Mouse (Mus musculus) hindbrain, embryonic 16.5 days (tissue): Measurements from ENCODE around the gene Dmrta2. TPM values are rescaled to one million over a fixed set of nuclear protein-coding genes. Genes with fewer than 3 reads are reported as not detected.

Experiments
- ATAC-seq: fragments of 200-750 bp; cut with Nextera tagmentation; 2 replicates; pipeline ENCODE4 v1.8.0; 2017; ENCODE audit warnings: moderate TSS enrichment, moderate library complexity
- H3K27ac ChIP-seq: fragments of 300-500 bp; sonication (generic); 2 replicates; pipeline ENCODE4 v1.5.1; 2014; ENCODE audit warnings: low read depth, mild to moderate bottlenecking, control low read depth, low read length, moderate library complexity
- H3K27me3 ChIP-seq: fragments of 300-500 bp; sonication (generic); replicated peaks from 2 replicates; pipeline ENCODE4 v1.6.1; 2014; ENCODE audit warnings: low read length; ENCODE audit not compliant: control insufficient read depth, insufficient read depth
- H3K36me3 ChIP-seq: fragments of 300-500 bp; sonication (generic); 2 replicates; pipeline ENCODE4 v1.6.1; 2014; ENCODE audit warnings: mild to moderate bottlenecking, low read length, moderate library complexity, mixed read lengths; ENCODE audit not compliant: control insufficient read depth, insufficient read depth
- H3K4me1 ChIP-seq: fragments of 300-500 bp; sonication (generic); 2 replicates; pipeline ENCODE4 v1.6.1; 2014; ENCODE audit warnings: low read depth, low read length; ENCODE audit not compliant: control insufficient read depth, insufficient read depth
- H3K4me2 ChIP-seq: fragments of 300-500 bp; sonication (generic); 2 replicates; pipeline ENCODE4 v1.6.1; 2014; ENCODE audit warnings: mild to moderate bottlenecking, low read length, control low read depth, moderate library complexity
- H3K4me3 ChIP-seq: fragments of 300-500 bp; sonication (generic); 2 replicates; pipeline ENCODE4 v1.5.1; 2014; ENCODE audit warnings: mild to moderate bottlenecking, low read length, control low read depth, moderate library complexity
- H3K9ac ChIP-seq: fragments of 300-500 bp; sonication (generic); 2 replicates; pipeline ENCODE4 v1.6.1; 2014; ENCODE audit warnings: low read depth, mild to moderate bottlenecking, control low read depth, low read length, moderate library complexity
- H3K9me3 ChIP-seq: fragments of 300-500 bp; sonication (generic); 2 replicates; pipeline ENCODE4 v1.6.1; 2014; ENCODE audit warnings: mild to moderate bottlenecking, low read length, moderate library complexity; ENCODE audit not compliant: control insufficient read depth
- WGBS: fragments of 180-500 bp; shearing (Covaris S2); extraction: QIAGEN DNeasy Blood & Tissue Kit; methylation state at CpG from one replicate; pipeline ENCODE4 v1.1.7; 2014; 5-methylcytosine and 5-hydroxymethylcytosine counted together
- polyA plus RNA-seq: library from polyadenylated mRNA; unstranded; fragments of >200 nt; fragmentation: Nextera tagmentation; extraction: Ambion mirVana; gene quantifications from 2 replicates; pipeline ENCODE4 v1.2.1, GENCODE M21; 2015

Gene Dmrta2
- polyA plus RNA-seq, 1 experiment from 2014 or later, result 0.05 TPM

GRCm38 (mm10) chr4:109978068-109978857 lies 410 bp downstream of the Dmrta2 start:
- under 1% methylated on average over 52 of the region's 56 CpGs for WGBS
- Histone ChIP-seq H3K36me3 (no peaks in the 10 kb centered on the region), H3K9me3 (peaks cover 4% of the 10 kb centered on the region; the same call in 1 of the 2 replicates), H3K27me3 (peaks cover 71% of the 10 kb centered on the region), H3K4me3 (peak overlapping the region; percentile 38), H3K4me1 (peaks cover 26% of the 10 kb centered on the region), H3K4me2 (peak overlapping the region; percentile 58), H3K27ac (no peak overlapping the region), H3K9ac (no peak overlapping the region)
- ATAC-seq, result peak; percentile 7; the same call in 1 of the 2 replicates

DNA sequence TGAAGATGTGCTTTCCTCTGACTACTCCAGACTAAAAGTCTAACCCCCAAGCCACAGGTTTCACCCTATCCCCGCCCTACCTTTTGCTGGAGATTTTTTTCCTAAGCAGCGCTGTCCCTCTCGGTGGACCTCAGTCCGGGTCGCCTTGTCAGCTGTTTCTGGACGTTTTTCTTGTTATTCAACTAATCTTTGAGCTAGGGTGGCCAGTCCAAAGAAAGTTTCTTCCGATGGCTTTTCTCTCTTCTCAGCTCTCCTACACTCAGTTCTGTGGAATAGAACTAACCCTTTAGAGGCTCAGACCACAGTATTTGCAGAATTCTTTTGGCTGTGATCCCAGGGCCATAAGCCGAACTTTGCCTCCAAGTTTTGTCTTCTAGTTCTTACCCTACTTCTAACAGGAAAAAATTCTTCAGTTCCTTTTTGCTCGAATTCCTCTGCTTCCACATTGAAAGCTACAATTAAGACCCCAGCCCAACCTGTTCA lies 1.0 kb downstream of the Dmrta2 start:
- H3K4me1 ChIP-seq, result peaks cover 26% of the 10 kb centered on the region
- ATAC-seq, result no peak
- 2% methylated on average over 9 of the region's 9 CpGs for WGBS
- peaks cover 4% of the 10 kb centered on the region; the same call in 1 of the 2 replicates for H3K9me3 ChIP-seq
- H3K4me3 ChIP-seq, result no peak overlapping the region; the same call in 1 of the 2 replicates
- H3K27ac ChIP-seq, result no peak overlapping the region
- H3K36me3 ChIP-seq, result no peaks in the 10 kb centered on the region
- H3K4me2 ChIP-seq, result no peak overlapping the region; the same call in 1 of the 2 replicates
- no peak overlapping the region for H3K9ac ChIP-seq
- peaks cover 65% of the 10 kb centered on the region for H3K27me3 ChIP-seq

DNA sequence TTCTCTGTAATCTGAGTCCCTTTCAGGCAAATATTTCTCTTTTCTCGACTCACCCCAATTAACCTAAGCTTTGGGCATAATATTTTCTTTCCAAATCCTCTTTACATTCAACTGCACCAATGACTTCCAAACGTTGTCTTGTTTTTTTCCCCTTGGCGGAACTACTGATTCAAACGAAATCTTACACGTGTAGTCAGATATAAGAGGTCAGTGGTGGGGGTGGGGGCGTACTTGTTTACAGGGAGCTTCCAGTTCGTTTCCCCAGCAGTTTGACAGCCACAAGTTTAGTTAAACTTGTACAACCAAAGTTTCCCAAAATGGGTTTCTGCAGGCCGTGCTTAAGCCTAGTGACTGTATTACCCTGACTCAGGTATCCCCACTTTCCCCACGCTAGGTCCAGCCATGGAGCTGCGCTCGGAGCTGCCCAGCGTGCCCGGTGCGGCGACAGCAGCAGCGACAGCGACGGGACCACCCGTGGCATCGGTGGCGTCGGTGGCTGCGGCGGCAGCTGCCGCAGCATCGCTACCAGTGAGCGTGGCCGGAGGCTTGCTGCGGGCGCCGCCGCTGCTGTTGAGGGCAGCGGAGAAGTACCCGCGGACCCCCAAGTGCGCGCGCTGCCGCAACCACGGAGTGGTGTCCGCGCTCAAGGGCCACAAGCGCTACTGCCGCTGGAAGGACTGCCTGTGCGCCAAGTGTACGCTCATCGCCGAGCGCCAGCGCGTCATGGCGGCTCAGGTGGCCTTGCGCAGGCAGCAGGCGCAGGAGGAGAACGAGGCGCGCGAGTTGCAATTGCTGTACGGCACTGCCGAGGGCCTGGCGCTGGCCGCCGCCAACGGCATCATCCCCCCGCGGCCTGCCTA lies 1.8 kb downstream of the Dmrta2 start:
- ATAC-seq, result no peak
- Histone ChIP-seq H3K27ac (no peak overlapping the region), H3K4me1 (peaks cover 24% of the 10 kb centered on the region), H3K27me3 (peaks cover 67% of the 10 kb centered on the region), H3K4me2 (peak overlapping the region; percentile 34), H3K9me3 (peaks cover 4% of the 10 kb centered on the region; the same call in 1 of the 2 replicates), H3K4me3 (peak overlapping the region; percentile 16), H3K9ac (no peak overlapping the region), H3K36me3 (no peaks in the 10 kb centered on the region)
- under 1% methylated on average over 59 of the region's 66 CpGs for WGBS

DNA sequence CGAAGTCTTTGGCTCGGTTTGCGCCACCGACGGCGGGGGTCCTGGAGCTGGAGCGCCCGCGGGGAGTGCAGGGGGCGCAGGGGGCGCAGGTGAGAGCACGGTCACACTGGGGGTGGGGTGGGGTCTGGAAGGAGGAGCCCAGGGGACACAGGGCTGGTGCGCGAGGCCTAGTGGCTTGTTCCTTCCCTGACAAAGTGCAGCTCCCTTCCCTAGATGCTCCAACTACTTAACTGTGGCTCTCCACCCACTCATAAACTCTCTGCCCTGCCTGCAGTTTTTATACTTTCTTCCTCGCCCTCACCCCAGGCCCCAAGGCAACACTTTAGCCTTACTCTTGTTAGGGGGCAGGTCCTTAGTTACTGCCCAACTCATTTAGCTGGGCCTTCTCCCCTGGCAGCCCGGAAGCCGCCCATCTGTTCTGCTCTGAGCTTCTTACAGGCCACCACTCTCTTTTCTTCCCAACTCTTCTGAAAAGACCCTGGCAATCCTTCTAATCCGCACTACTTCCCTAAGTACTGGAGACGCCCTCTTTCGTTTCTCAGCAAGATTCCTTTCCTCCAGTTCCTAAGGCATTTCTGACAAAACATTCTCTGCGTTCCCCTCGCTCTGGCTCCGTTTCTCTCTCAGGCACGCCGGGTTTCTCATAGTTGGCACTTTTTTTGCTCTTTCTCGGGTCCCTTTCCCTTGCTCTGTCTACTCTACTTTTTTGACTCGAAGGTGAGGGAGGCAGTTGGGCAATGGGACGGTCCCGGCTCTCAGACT lies 2.6 kb downstream of the Dmrta2 start:
- 3% methylated on average over 28 of the region's 29 CpGs for WGBS
- Histone ChIP-seq H3K4me1 (peaks cover 22% of the 10 kb centered on the region), H3K27me3 (peaks cover 66% of the 10 kb centered on the region), H3K27ac (no peak overlapping the region), H3K4me3 (peak overlapping the region; percentile 16), H3K9ac (no peak overlapping the region), H3K9me3 (peaks cover 3% of the 10 kb centered on the region; the same call in 1 of the 2 replicates), H3K4me2 (peak overlapping the region; percentile 34), H3K36me3 (no peaks in the 10 kb centered on the region)
- no peak for ATAC-seq

DNA sequence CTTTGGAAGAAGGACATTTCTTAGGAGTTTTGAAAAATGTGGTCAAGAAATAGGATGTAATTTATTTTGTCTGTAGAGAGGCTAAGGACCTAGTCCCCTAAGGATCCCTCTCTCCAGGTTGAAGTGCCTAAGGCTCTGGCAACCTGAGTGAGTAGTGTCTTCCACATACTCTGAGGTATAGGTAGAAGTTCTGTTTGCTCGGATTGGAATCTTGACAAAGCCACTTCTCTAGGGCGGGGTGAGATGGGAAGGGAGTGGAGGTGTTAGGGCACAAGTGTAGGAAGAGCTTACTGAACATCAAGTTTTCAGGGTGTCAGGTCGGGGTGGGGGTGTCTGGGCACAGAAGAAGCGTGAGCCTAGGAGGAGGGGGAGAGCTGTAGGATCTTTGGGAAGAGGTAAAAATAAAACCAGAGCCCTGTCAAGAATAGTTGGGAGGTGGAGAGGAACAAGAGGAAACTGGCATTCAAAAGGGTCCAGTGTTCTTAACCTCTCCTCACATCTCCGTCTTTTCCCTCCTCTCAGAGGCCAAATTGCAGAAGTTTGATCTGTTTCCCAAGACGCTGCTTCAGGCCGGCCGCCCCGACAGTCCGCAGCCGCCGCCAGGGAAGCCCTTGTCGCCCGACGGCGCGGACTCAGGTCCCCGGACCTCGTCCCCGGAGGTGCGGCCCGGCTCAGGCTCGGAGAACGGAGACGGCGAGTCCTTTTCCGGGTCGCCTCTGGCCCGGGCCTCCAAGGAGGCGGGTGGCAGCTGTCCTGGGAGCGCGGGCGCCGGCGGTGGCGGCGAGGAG lies 3.4 kb downstream of the Dmrta2 start:
- no peaks in the 10 kb centered on the region for H3K36me3 ChIP-seq
- H3K9ac ChIP-seq, result no peak overlapping the region
- H3K9me3 ChIP-seq, result no peaks in the 10 kb centered on the region
- H3K27ac ChIP-seq, result no peak overlapping the region
- no peak for ATAC-seq
- peaks cover 63% of the 10 kb centered on the region for H3K27me3 ChIP-seq
- H3K4me2 ChIP-seq, result no peak overlapping the region; the same call in 1 of the 2 replicates
- H3K4me3 ChIP-seq, result peak overlapping the region; percentile 32; the same call in 1 of the 2 replicates
- WGBS, result 2% methylated on average over 34 of the region's 37 CpGs
- H3K4me1 ChIP-seq, result peaks cover 22% of the 10 kb centered on the region

DNA sequence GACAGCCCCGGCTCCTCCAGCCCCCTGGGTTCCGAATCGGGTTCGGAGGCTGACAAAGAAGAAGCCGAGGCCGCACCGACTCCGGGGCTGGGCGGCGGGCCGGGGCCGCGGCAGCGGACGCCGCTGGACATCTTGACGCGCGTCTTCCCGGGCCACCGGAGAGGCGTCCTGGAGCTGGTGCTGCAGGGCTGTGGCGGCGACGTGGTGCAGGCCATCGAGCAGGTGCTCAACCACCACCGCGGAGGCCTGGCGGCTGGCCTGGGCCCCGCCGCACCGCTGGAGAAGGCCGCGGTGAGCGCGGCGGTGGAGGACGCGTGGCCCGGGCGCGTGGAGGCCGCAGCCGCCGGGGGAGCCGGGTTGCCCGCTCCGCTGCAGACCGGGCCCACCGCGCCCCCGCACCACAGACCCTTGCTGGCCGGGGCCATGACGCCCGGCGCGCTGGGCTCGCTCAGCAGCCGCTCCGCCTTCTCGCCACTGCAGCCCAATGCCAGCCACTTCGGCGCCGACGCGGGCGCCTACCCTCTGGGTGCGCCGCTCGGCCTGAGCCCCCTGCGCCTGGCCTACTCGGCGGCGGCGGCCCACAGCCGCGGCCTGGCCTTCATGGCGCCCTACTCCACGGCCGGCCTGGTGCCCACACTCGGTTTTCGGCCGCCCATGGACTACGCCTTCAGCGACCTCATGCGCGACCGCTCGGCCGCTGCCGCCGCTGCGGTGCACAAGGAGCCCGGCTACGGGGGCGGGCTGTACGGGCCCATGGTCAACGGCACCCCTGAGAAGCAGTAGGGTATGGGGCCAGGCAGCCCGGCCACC lies 4.2 kb downstream of the Dmrta2 start:
- peak overlapping the region; percentile 32 for H3K4me3 ChIP-seq
- no peaks in the 10 kb centered on the region for H3K36me3 ChIP-seq
- peak overlapping the region; percentile 56 for H3K4me2 ChIP-seq
- H3K27me3 ChIP-seq, result peaks cover 62% of the 10 kb centered on the region
- H3K9ac ChIP-seq, result peak overlapping the region; percentile 47
- H3K9me3 ChIP-seq, result no peaks in the 10 kb centered on the region
- ATAC-seq, result peak; percentile 32; the same call in 1 of the 2 replicates
- H3K4me1 ChIP-seq, result peaks cover 22% of the 10 kb centered on the region
- H3K27ac ChIP-seq, result no peak overlapping the region
- WGBS, result under 1% methylated on average over 68 of the region's 99 CpGs

DNA sequence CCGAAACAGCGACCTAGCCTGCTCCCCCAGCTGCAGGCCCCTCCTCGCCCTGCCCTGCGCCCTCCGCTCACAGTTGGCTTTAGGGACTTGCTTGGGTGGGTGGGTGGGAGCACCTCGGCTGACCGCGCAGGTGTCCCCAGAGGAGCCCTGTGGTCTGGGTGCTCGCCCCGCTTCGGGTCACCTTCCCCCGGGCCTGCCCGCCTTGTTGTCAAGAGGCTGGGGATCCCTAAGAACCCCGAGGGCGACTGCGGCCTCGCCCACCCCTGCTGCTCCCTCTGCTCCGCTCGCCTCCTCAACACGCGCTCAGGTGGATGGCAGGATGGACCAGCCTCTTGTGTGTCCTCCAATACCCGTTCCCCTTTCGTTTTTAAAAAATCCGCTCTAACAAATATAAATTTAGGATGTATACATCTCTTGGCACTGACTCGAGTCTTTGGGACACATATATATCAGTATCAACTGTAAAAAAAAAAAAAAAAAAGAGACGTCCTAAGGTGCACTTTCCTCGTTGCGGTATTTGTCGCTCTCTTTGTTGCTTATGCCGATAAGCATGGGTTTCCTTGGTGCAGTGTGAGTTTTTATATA lies 4.9 kb downstream of the Dmrta2 start:
- Histone ChIP-seq H3K4me2 (peak overlapping the region; percentile 56), H3K27me3 (peaks cover 62% of the 10 kb centered on the region), H3K4me1 (peaks cover 17% of the 10 kb centered on the region), H3K9ac (peak overlapping the region; percentile 47), H3K36me3 (no peaks in the 10 kb centered on the region), H3K27ac (no peak overlapping the region), H3K4me3 (peak overlapping the region; percentile 32), H3K9me3 (no peaks in the 10 kb centered on the region)
- 4% methylated on average over 29 of the region's 30 CpGs for WGBS
- no peak for ATAC-seq
